Mouse (Mus musculus): Measurements from ENCODE around the gene Map3k15.

The Map3k15 gene
- long read RNA-seq, experiment 1, result 0 reads
- long read RNA-seq, experiment 2, partial matches to known transcripts, result 0 of 1 reads
- long read RNA-seq, experiment 2, other reads (novel, unspliced or antisense), result 1 of 1 reads

GRCm38 (mm10) chrX:159988002-159988960 lies at the start of gene Map3k15:
TSS of gene Map3k15 (plus strand) at chrX:159988433.
- intact Hi-C loops (cut with DNase I), result loop anchor here (5.0 kb wide), 1 partner anchor 129 kb away; no protein-coding TSS in a partner anchor

GRCm38 (mm10) chrX:159942569-159942968 lies 45.7 kb upstream of the Map3k15 start:
- intact Hi-C loops (cut with DNase I), result no loop called here

GRCm38 (mm10) chrX:159943586-159943985 lies 44.6 kb upstream of the Map3k15 start:
- intact Hi-C loops (cut with DNase I), result no loop called here

- intact Hi-C loops (cut with DNase I), result no loop called here
Observed at GRCm38 (mm10) chrX:159953546-159954429, 34.4 kb upstream of the Map3k15 start.

- intact Hi-C loops (cut with DNase I), result no loop called here
Observed at GRCm38 (mm10) chrX:159954430-159954779, 33.8 kb upstream of the Map3k15 start.

DNA sequence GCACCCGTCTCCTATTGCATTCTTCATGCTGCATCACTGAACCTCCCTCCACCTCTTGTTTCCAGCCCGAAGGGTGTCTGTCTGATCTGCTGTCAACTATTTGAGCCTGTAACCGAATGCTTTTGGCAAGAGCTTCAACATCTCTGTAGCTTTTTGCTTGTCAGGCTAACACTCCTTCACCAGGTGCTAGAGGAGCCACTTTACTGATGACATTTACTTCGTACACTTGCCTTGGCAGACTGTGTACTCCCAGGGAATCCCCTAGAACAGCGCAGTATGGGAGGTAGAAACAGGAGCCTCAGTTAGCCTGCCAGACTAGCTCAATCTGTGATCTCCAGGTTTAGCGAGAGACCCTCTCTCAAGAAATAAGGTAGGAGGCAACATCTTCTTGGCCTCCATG lies 32.8 kb upstream of the Map3k15 start:
- intact Hi-C loops (cut with DNase I), result no loop called here

DNA sequence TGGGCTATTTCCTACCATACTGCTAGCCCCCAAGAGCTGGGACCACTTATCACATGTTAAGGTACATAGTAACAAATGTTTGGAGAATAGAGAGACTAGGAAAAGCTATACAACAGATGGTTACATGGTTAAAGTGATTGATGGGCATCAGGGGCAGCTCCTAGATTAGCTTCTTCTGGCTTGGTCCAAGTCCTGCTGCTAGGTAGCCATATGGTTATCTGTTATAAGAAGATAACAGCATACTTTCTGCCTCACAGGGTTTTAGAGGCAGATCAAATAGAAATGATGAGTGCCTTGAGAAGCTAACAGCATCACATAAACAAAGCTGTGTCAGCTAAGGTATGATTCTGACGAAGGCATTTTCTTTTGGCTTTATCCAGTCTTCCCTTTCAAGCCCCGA lies 26.8 kb upstream of the Map3k15 start:
- intact Hi-C loops (cut with DNase I), result loop anchor here (5.0 to 10.0 kb wide), 2 partner anchors 209 to 427 kb away; no protein-coding TSS in a partner anchor

DNA sequence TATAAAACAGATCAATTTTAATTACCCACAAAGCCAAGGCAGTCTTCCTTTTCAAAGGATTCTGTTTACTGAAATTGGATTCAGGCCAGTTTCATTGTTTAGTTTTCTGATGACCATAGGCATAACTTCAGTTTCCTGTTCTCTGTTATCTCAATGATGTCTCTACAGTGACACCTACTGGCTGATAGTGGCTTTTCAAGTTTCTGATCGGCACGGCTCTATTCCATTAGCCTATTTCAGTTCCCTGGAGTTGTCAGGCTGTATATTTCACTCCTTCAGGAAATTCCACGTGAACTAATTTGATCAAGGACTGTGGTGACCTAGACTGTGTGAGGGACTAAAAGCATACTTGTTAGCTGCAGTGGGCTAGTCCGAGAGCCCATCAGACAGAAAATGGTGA lies 25.0 kb upstream of the Map3k15 start:
- intact Hi-C loops (cut with DNase I), result loop anchor here (2.0 to 10.0 kb wide), 3 partner anchors 211 to 428 kb away; partner anchors contain the start of gene Sh3kbp1

DNA sequence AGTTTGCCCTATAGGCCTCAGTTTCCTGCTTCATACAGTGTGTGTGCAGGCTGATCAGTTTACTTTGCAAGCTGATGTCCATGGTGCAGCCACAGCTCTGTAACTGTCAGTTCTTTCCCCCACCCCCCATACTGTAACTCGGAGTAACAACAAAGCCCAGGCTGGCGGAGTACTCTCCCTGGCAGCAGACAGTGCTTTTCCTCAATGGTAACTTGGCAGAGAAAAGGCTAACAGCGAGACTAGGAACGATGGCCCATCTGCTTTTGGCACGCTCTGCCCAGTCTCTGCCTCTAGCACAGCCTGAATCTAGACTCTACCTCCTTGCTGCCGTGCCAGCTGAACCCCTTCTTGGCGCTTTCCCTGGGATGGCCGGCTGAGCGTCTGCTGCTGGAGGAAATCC lies 24.3 kb upstream of the Map3k15 start:
- intact Hi-C loops (cut with DNase I), result loop anchor here (2.0 to 10.0 kb wide), 3 partner anchors 212 to 429 kb away; partner anchors contain the start of gene Sh3kbp1

- intact Hi-C loops (cut with DNase I), result loop anchor here (10.0 kb wide), 1 partner anchor 434 kb away; no protein-coding TSS in a partner anchor
Observed at GRCm38 (mm10) chrX:159969025-159969424, 19.2 kb upstream of the Map3k15 start.

- intact Hi-C loops (cut with DNase I), result loop anchor here (10.0 kb wide), 1 partner anchor 1064 kb away; no protein-coding TSS in a partner anchor
Observed at GRCm38 (mm10) chrX:159971091-159971779, 17.0 kb upstream of the Map3k15 start.

- intact Hi-C loops (cut with DNase I), result loop anchor here (2.0 to 10.0 kb wide), 2 partner anchors 143 to 1061 kb away; no protein-coding TSS in a partner anchor
Observed at GRCm38 (mm10) chrX:159973730-159974129, 14.5 kb upstream of the Map3k15 start.

- intact Hi-C loops (cut with DNase I), result loop anchor here (10.0 kb wide), 1 partner anchor 1059 kb away; no protein-coding TSS in a partner anchor
Observed at GRCm38 (mm10) chrX:159976243-159976642, 12.0 kb upstream of the Map3k15 start.

DNA sequence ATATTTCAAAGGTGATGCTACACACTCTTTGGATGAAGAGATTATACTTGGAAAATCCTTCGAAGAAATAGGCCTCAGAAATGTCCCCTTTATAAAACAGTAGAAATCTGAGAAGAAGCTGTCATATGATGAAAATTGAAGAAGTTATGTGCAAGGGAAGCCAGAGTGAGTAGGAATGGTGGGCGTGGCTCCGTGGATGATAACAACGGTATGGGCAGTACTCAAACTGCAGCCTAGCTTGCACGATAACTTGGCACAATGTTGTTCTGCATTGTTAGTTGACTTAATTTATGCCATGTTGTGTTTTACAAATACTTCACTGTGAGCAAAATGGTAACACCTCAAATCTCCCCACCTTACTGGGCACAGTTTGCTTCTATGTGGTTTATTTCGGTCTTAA lies 7.6 kb downstream of the Map3k15 start:
- intact Hi-C loops (cut with DNase I), result no loop called here

GRCm38 (mm10) chrX:160053306-160053705 lies 65.1 kb downstream of the Map3k15 start:
- intact Hi-C loops (cut with DNase I), result no loop called here

DNA sequence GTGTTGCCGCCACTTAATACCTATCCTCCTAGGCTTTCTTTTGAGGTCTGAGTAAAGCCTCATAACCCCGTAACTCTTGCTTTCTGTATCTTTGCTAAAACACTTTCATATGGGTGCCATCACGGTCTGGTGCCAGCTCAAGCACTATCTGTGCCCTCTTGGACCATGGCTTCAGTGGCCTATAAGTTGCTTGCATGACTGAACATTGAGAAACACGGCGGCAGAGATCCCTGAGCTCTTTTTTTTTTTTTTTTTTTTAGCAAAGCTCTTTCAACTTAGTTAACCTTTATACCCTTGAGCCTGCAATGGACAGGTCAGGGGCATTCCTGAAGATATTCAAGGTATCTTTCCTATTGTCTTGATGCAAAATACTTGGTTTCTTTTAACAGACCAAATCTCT lies 66.4 kb downstream of the Map3k15 start:
- intact Hi-C loops (cut with DNase I), result no loop called here

GRCm38 (mm10) chrX:160091973-160092372 lies 103.7 kb downstream of the Map3k15 start:
- intact Hi-C loops (cut with DNase I), result no loop called here

DNA sequence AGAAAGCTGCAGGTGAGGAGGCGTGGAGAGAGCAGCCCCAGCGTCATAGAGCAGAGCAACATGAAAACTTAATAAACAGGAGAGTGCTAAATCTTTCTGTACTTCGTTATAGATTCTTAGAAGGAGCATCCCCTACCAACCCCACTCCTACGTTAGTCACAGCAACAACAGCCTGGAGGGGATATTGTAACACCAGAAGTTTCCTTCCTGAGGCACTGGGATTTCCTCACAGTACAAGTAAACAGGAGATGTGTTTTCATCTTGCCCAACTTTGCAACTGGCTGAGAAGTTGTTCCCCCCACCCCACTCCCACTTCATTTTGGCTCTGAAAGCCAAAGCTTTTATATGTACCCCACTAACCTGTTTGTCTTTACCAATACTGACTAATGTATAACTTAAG lies 119.6 kb downstream of the Map3k15 start:
- intact Hi-C loops (cut with DNase I), result no loop called here

- intact Hi-C loops (cut with DNase I), result no loop called here
Observed at GRCm38 (mm10) chrX:160113777-160114176, 125.5 kb downstream of the Map3k15 start.

DNA sequence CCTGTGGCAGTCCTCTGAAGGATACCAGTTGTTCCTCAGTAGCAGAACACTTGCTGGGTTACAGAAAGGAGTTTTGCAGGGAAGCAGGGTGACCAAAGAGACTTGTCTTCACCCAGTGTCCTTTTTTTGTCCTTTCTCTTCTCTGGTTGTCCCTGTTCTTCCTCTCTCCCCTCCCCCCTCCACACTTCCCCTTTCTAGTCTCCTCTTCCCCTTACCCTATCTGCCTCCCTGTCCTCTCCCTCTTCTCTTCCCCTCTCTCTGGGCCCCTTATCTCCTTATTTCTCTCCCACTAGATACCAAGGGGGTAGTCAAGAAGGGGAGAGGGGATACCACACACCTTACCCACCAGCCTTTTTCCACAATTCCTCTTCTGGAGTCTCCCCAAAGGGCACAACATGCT lies 127.8 kb downstream of the Map3k15 start:
- intact Hi-C loops (cut with DNase I), result loop anchor here (2.0 to 5.0 kb wide), 2 partner anchors 129 to 143 kb away; partner anchors contain the start of gene Map3k15

All from adrenal gland (tissue).